Mouse (Mus musculus) ES-E14 (cell line): ENCODE data around the gene Ptges.

Experiments
- CHD2 ChIP-seq: IDR thresholded peaks from 2 replicates; pipeline ENCODE4 v1.6.1; 2014; ENCODE audit warnings: mild to moderate bottlenecking, low read depth, low read length, inconsistent platforms
- ZNF384 ChIP-seq: IDR thresholded peaks from 2 replicates; pipeline ENCODE4 v1.6.1; 2012; ENCODE audit warnings: low read depth, low read length, inconsistent platforms

- TF ChIP-seq ZNF384 (no peak), CHD2 (no peak)
Observed at GRCm38 (mm10) chr2:30942603-30943011, 12.9 kb upstream of the Ptges start.
